Mouse (Mus musculus): ENCODE measurements around the gene Icam5. TPM values are rescaled to one million over a fixed set of nuclear protein-coding genes. Genes with fewer than 3 reads are reported as not detected.

Icam5 gene
- polyA plus RNA-seq, 1 experiment from 2014 or later, result 0.10 TPM

DNA sequence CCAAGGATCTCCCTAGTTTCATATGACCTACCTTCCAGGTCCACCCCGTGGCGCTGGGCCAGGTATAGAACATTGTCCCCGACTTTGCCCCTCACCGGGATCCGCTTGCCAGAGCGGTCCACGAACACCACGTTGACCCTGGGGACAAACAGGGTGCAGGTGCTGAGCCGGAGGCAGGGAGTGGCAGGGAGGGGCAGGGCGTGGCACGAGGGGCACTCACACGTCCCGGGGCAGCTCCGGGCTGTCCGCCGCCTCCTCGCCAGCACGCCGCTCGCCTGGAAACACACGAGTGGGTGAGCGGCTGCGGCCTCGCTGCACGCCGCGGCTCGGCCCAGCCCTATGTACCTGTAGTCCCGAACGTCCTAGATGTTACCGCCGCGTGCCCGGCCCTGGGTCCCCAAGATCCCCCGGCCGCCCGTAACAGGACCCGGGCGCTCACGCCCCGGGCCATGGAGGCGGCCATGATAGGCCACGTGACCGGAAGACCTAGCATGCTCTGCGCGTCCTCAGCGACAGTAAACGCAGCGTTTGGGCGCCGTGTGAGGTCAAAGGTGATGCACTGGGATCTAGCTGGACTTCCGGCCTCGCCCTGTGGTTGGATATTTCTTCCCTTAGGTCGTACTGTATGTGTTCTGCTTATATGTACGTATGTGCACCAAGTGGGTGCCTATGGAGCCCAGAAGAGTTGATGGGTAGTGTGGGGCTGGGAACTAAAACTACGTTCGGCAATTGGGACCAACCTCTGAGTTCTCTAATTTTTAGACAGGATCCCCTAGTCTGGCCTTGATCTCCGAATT lies 41.4 kb downstream of the Icam5 start, which contains the start of the genes Gm49373 and Fdx1l:
Gene Gm49373, minus strand, starts transcription at position 53 of the 797 bp plus-strand sequence.
Gene Fdx1l, minus strand, starts transcription at position 571 of the 797 bp plus-strand sequence.
- ATAC-seq, result peak; percentile 95
- H3K9ac ChIP-seq (ENCODE audit: low read depth, low read length), result peak within 1 kb of the TSS; percentile 84
- peak within 1 kb of the TSS; percentile 83 for H3K27ac ChIP-seq (ENCODE audit: low read length)
- WGBS, result 2% methylated on average over 47 of the region's 58 CpGs
- peak within 1 kb of the TSS; percentile 79 for H3K4me3 ChIP-seq (ENCODE audit: low read length)
- H3K27me3 ChIP-seq (replicated peaks; ENCODE audit: control insufficient read depth, insufficient read depth, low read length), result no peaks in the 10 kb centered on the region
- H3K4me2 ChIP-seq (ENCODE audit: low read depth, low read length), result peak within 1 kb of the TSS; percentile 71
- H3K9me3 ChIP-seq (ENCODE audit: control insufficient read depth, low read length), result no peaks in the 10 kb centered on the region
- H3K36me3 ChIP-seq (ENCODE audit: control insufficient read depth, insufficient read depth, low read length), result peaks cover 15% of the 10 kb centered on the region; the same call in 1 of the 2 replicates
- no peaks in the 10 kb centered on the region for H3K4me1 ChIP-seq (ENCODE audit: control insufficient read depth, insufficient read depth, low read length)

DNA sequence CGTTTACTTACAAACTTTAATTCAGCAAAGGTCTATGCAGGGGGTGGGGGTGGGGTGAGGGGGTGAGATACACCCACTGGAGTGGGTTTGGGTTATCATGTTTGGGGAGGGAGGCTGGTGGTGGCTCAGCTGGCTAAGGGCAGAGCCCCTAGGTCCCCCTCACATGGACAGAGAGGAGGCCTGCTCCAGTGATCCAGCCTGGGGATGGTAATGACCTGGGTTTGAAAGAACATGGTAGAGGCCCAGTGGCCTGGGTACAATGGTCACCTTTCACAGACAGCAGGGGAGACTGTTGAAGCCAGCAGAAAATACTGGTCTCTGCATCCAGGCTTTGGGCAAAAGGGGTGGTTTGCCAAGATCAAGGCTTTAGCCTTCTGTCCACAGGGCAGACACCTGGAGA lies 42.3 kb downstream of the Icam5 start:
- 75% methylated on average over 1 of the region's 1 CpGs for WGBS
- H3K9ac ChIP-seq (ENCODE audit: low read depth, low read length), result no peak overlapping the region
- H3K27ac ChIP-seq (ENCODE audit: low read length), result no peak overlapping the region
- no peaks in the 10 kb centered on the region for H3K4me1 ChIP-seq (ENCODE audit: control insufficient read depth, insufficient read depth, low read length)
- H3K9me3 ChIP-seq (ENCODE audit: control insufficient read depth, low read length), result no peaks in the 10 kb centered on the region
- H3K4me3 ChIP-seq (ENCODE audit: low read length), result no peak overlapping the region
- H3K4me2 ChIP-seq (ENCODE audit: low read depth, low read length), result no peak overlapping the region
- no peak for ATAC-seq
- H3K36me3 ChIP-seq (ENCODE audit: control insufficient read depth, insufficient read depth, low read length), result peaks cover 21% of the 10 kb centered on the region
- no peaks in the 10 kb centered on the region for H3K27me3 ChIP-seq (replicated peaks; ENCODE audit: control insufficient read depth, insufficient read depth, low read length)

DNA sequence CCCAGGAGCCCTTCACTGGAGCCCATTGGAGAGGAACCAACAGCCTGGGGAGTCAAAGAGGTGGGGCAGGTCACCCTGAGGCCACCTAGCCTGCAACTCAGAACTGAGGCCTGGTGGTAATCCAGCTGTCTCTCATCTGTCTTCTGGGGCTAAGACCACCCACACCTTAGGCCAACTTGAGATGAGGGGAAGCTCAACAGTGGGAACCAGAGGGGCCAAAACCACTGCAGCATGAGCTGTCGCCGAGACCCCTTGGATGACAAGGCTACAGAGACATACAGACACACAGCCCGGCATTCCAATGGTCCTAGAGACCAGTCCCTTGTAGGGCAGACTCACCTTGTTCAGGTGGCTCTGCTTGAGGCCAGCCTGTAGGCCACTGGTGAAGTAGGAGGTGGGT lies 43.8 kb downstream of the Icam5 start:
- H3K27me3 ChIP-seq (replicated peaks; ENCODE audit: control insufficient read depth, insufficient read depth, low read length), result no peaks in the 10 kb centered on the region
- no peak overlapping the region for H3K27ac ChIP-seq (ENCODE audit: low read length)
- ATAC-seq, result no peak
- no peak overlapping the region for H3K9ac ChIP-seq (ENCODE audit: low read depth, low read length)
- H3K9me3 ChIP-seq (ENCODE audit: control insufficient read depth, low read length), result no peaks in the 10 kb centered on the region
- peaks cover 35% of the 10 kb centered on the region for H3K36me3 ChIP-seq (ENCODE audit: control insufficient read depth, insufficient read depth, low read length)
- H3K4me2 ChIP-seq (ENCODE audit: low read depth, low read length), result no peak overlapping the region
- H3K4me3 ChIP-seq (ENCODE audit: low read length), result no peak overlapping the region
- 88% methylated on average over 3 of the region's 3 CpGs for WGBS
- H3K4me1 ChIP-seq (ENCODE audit: control insufficient read depth, insufficient read depth, low read length), result no peaks in the 10 kb centered on the region

DNA sequence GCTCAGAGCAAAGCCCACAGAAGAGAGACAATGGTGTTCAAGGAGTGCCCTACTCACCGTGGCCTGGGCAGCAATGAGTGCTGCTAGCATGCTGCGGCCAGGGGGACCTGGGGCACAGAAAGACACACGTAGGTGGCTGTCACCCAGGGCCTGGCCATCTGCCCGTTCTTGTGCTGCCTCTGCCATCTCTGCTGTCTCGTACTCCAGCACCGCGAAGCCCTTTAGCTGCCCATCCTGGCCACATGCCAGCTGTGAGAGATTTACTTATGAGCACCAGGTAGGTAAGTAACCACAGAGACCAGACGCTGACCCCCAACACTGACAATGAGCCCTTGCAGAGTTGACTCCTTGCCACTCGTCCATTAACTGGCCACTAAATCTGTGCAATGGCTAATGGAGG lies 49.3 kb downstream of the Icam5 start:
- H3K27me3 ChIP-seq (replicated peaks; ENCODE audit: control insufficient read depth, insufficient read depth, low read length), result no peaks in the 10 kb centered on the region
- no peak for ATAC-seq
- H3K9me3 ChIP-seq (ENCODE audit: control insufficient read depth, low read length), result no peaks in the 10 kb centered on the region
- H3K36me3 ChIP-seq (ENCODE audit: control insufficient read depth, insufficient read depth, low read length), result peaks cover 48% of the 10 kb centered on the region
- no peak overlapping the region for H3K9ac ChIP-seq (ENCODE audit: low read depth, low read length)
- WGBS, result 84% methylated on average over 9 of the region's 9 CpGs
- H3K27ac ChIP-seq (ENCODE audit: low read length), result no peak overlapping the region
- no peak overlapping the region for H3K4me2 ChIP-seq (ENCODE audit: low read depth, low read length)
- peaks cover 1% of the 10 kb centered on the region for H3K4me1 ChIP-seq (ENCODE audit: control insufficient read depth, insufficient read depth, low read length)
- no peak overlapping the region for H3K4me3 ChIP-seq (ENCODE audit: low read length)

DNA sequence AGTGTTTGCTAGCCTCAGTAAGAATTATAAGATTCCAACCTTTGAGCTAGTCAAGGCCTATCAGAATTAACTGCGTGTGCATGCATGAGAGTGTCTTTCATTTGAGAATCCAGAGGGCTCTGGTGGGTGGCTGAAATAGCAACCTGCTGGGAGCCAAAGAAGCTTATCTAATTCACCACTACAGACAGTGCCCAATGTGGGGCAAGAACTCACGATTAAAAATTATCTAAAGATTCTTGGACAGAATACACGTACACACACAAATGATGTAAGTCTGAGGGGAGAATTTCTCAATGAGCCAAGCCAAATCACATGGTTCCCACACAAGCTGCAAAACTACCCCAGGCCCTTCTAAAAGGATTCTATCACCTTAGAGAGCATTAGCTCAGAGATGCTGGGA lies 51.5 kb downstream of the Icam5 start:
- Histone ChIP-seq H3K27me3 (replicated peaks; ENCODE audit: control insufficient read depth, insufficient read depth, low read length) (no peaks in the 10 kb centered on the region), H3K9ac (ENCODE audit: low read depth, low read length) (no peak overlapping the region), H3K4me2 (ENCODE audit: low read depth, low read length) (no peak overlapping the region), H3K27ac (ENCODE audit: low read length) (no peak overlapping the region), H3K4me3 (ENCODE audit: low read length) (no peak overlapping the region), H3K9me3 (ENCODE audit: control insufficient read depth, low read length) (no peaks in the 10 kb centered on the region), H3K4me1 (ENCODE audit: control insufficient read depth, insufficient read depth, low read length) (peaks cover 4% of the 10 kb centered on the region), H3K36me3 (ENCODE audit: control insufficient read depth, insufficient read depth, low read length) (peaks cover 49% of the 10 kb centered on the region)
- ATAC-seq, result no peak
- WGBS, result 86% methylated on average over 3 of the region's 3 CpGs

MicroRNAs within 50 kb of the gene (microRNA counts, 519-probe panel; counts per million panel counts)
- 2,695 counts per million, percentile 67 among the panel's probes with 10 or more counts for microRNA mmu-miR-1900

Small RNA genes within 50 kb of the gene (microRNA-seq; reads per million reads assigned to microRNA genes)
- gene Mir1900 (not detected), gene Mir7082 (not detected)

Other genes starting within 250 kb of the Icam5 start
- 1.8 and 2.4 TPM in 2 replicates for gene Col5a3, start 217.0 kb upstream of the Icam5 start, polyA plus RNA-seq (2015; fragmentation: Nextera tagmentation; extraction: Ambion mirVana)
- not detected in 2 replicates for gene Rdh8, start 213.6 kb upstream of the Icam5 start, polyA plus RNA-seq (2015; fragmentation: Nextera tagmentation; extraction: Ambion mirVana)
- gene A230050P20Rik, start 163.4 kb upstream of the Icam5 start, polyA plus RNA-seq (2015; fragmentation: Nextera tagmentation; extraction: Ambion mirVana), result 16.2 and 18.3 TPM in 2 replicates
- gene Angptl6, start 152.3 kb upstream of the Icam5 start, polyA plus RNA-seq (2015; fragmentation: Nextera tagmentation; extraction: Ambion mirVana), result 10.7 and 11.2 TPM in 2 replicates
- gene Ppan, start 143.9 kb upstream of the Icam5 start, polyA plus RNA-seq (2015; fragmentation: Nextera tagmentation; extraction: Ambion mirVana), result 79.5 and 97.6 TPM in 2 replicates
- 261 and 297 TPM in 2 replicates for gene Eif3g, start 133.4 kb upstream of the Icam5 start, polyA plus RNA-seq (2015; fragmentation: Nextera tagmentation; extraction: Ambion mirVana)
- gene Dnmt1, start 72.2 kb upstream of the Icam5 start, polyA plus RNA-seq (2015; fragmentation: Nextera tagmentation; extraction: Ambion mirVana), result 56.3 and 56.9 TPM in 2 replicates
- gene S1pr2, start 55.3 kb upstream of the Icam5 start, polyA plus RNA-seq (2015; fragmentation: Nextera tagmentation; extraction: Ambion mirVana), result 24.3 and 24.4 TPM in 2 replicates
- gene Mrpl4, start 29.3 kb upstream of the Icam5 start, polyA plus RNA-seq (2015; fragmentation: Nextera tagmentation; extraction: Ambion mirVana), result 165 and 181 TPM in 2 replicates
- gene Icam1, start 16.1 kb upstream of the Icam5 start, polyA plus RNA-seq (2015; fragmentation: Nextera tagmentation; extraction: Ambion mirVana), result 12.7 and 13.7 TPM in 2 replicates
- 1.8 and 5.4 TPM in 2 replicates for gene Icam4, start 2.7 kb upstream of the Icam5 start, polyA plus RNA-seq (2015; fragmentation: Nextera tagmentation; extraction: Ambion mirVana)
- 0.51 and 1.3 TPM in 2 replicates for gene Zglp1, start 35.0 kb downstream of the Icam5 start, polyA plus RNA-seq (2015; fragmentation: Nextera tagmentation; extraction: Ambion mirVana)
- 0.44 and 0.55 TPM in 2 replicates for gene Gm49373, start 41.0 kb downstream of the Icam5 start, polyA plus RNA-seq (2015; fragmentation: Nextera tagmentation; extraction: Ambion mirVana)
- gene Fdx1l, start 41.5 kb downstream of the Icam5 start, polyA plus RNA-seq (2015; fragmentation: Nextera tagmentation; extraction: Ambion mirVana), result 63.3 and 69.8 TPM in 2 replicates
- 2.5 and 2.9 TPM in 2 replicates for gene Gm38431, start 59.9 kb downstream of the Icam5 start, polyA plus RNA-seq (2015; fragmentation: Nextera tagmentation; extraction: Ambion mirVana)
- 57.7 and 64.7 TPM in 2 replicates for gene Raver1, start 59.9 kb downstream of the Icam5 start, polyA plus RNA-seq (2015; fragmentation: Nextera tagmentation; extraction: Ambion mirVana)
- gene Tyk2, start 99.2 kb downstream of the Icam5 start, polyA plus RNA-seq (2015; fragmentation: Nextera tagmentation; extraction: Ambion mirVana), result 17.0 and 18.1 TPM in 2 replicates
- gene Cdc37, start 117.9 kb downstream of the Icam5 start, polyA plus RNA-seq (2015; fragmentation: Nextera tagmentation; extraction: Ambion mirVana), result 247 and 261 TPM in 2 replicates
- 6.2 and 7.8 TPM in 2 replicates for gene Pde4a, start 133.6 kb downstream of the Icam5 start, polyA plus RNA-seq (2015; fragmentation: Nextera tagmentation; extraction: Ambion mirVana)
- 58.1 and 59.7 TPM in 2 replicates for gene Keap1, start 207.3 kb downstream of the Icam5 start, polyA plus RNA-seq (2015; fragmentation: Nextera tagmentation; extraction: Ambion mirVana)
- 0.06 TPM in 1 of 2 replicates, not detected in the other for gene S1pr5, start 216.4 kb downstream of the Icam5 start, polyA plus RNA-seq (2015; fragmentation: Nextera tagmentation; extraction: Ambion mirVana)
- 62.1 and 62.3 TPM in 2 replicates for gene Atg4d, start 233.2 kb downstream of the Icam5 start, polyA plus RNA-seq (2015; fragmentation: Nextera tagmentation; extraction: Ambion mirVana)